Comparison of ENCODE assay signal across 27 mouse cellular contexts in genomic region chr1:179859552-179859902, GRCm38 (mm10). TPM values are rescaled to one million over a fixed set of nuclear protein-coding genes. Genes with fewer than 3 reads are reported as not detected.
A peak's percentile ranks its signal among the peaks of the same experiment; 100 is the strongest.
DNase-seq lines count a peak whose midpoint lies in the region; ATAC-seq and TF ChIP-seq lines count a peak whose summit lies in the region.
"Had no signal": no experiment of that assay in that cellular context is flagged by ENCODE, and none has a peak within 500 bp of the region (broad histone marks: within the 10 kb centered on the region; RNA-seq: fewer than 3 reads in every experiment).

No protein-coding gene starts in this region.

- ATAC-seq in forebrain, embryonic 14.5 days: peak; percentile 37; the same call in 1 of the 2 replicates
- no peak for ATAC-seq in forebrain, embryonic 12.5 days (ENCODE audit: low FRiP score)
- peak; percentile 53; the same call in 1 of the 2 replicates for ATAC-seq in hindbrain, postnatal 0 days
- ATAC-seq in hindbrain, embryonic 12.5 days (ENCODE audit: low FRiP score): no peak
- ATAC-seq in lung, embryonic 16.5 days (ENCODE audit: low read depth): peak; percentile 41; the same call in 1 of the 2 replicates
- ATAC-seq in forebrain, embryonic 15.5 days (replicated peaks): peak; percentile 8; the same call in 1 of the 2 replicates
- no peak for ATAC-seq in CD4-positive, CD25-positive, alpha-beta regulatory T cell, adult 4 months
- ATAC-seq: Patski had no signal

- H3K4me2 ChIP-seq in forebrain, embryonic 14.5 days (ENCODE audit: low read length): no peak overlapping the region
- H3K4me2 ChIP-seq in forebrain, embryonic 12.5 days: no peak overlapping the region
- H3K4me2 ChIP-seq in hindbrain, postnatal 0 days (ENCODE audit: low read depth, low read length): no peak overlapping the region
- H3K4me2 ChIP-seq in hindbrain, embryonic 12.5 days (replicated peaks): no peak overlapping the region
- no peak overlapping the region for H3K4me2 ChIP-seq in lung, embryonic 16.5 days (ENCODE audit: low read depth, low read length)
- no peak overlapping the region for H3K4me2 ChIP-seq in forebrain, embryonic 15.5 days (replicated peaks)
- H3K4me2 ChIP-seq: embryonic facial prominence, embryonic 12.5 days had no signal

- no peak overlapping the region for H3K4me3 ChIP-seq in forebrain, embryonic 14.5 days (ENCODE audit: low read depth, low read length)
- H3K4me3 ChIP-seq in forebrain, embryonic 12.5 days (replicated peaks): no peak overlapping the region
- H3K4me3 ChIP-seq in hindbrain, postnatal 0 days (ENCODE audit: low read length): no peak overlapping the region
- H3K4me3 ChIP-seq in hindbrain, embryonic 12.5 days: no peak overlapping the region
- no peak overlapping the region for H3K4me3 ChIP-seq in lung, embryonic 16.5 days (ENCODE audit: low read length)
- H3K4me3 ChIP-seq in forebrain, embryonic 15.5 days: no peak overlapping the region
- H3K4me3 ChIP-seq: embryonic facial prominence, embryonic 12.5 days; heart, adult 2 months; left cerebral cortex, adult 2 months had no signal

- DNase-seq in forebrain, embryonic 14.5 days (ENCODE audit: low spot score): no peak
- DNase-seq in hindbrain, postnatal 0 days (ENCODE audit: low spot score): no peak
- DNase-seq in lung, postnatal 10 days: no peak
- DNase-seq: gastrocnemius, postnatal 14 days; heart, adult 2 months; left cerebral cortex, postnatal 4 days; liver; lung, adult 2 months; thymus, adult 18-20 months had no signal

- no peaks in the 10 kb centered on the region for H3K9me3 ChIP-seq in forebrain, embryonic 14.5 days (replicated peaks; ENCODE audit: control insufficient read depth, low read length)
- H3K9me3 ChIP-seq in forebrain, embryonic 12.5 days: no peaks in the 10 kb centered on the region
- no peaks in the 10 kb centered on the region for H3K9me3 ChIP-seq in hindbrain, postnatal 0 days (ENCODE audit: low read length)
- no peaks in the 10 kb centered on the region for H3K9me3 ChIP-seq in hindbrain, embryonic 12.5 days (replicated peaks)
- no peaks in the 10 kb centered on the region for H3K9me3 ChIP-seq in lung, embryonic 16.5 days (ENCODE audit: control insufficient read depth, low read length)
- H3K9me3 ChIP-seq in forebrain, embryonic 15.5 days: no peaks in the 10 kb centered on the region
- H3K9me3 ChIP-seq: embryonic facial prominence, embryonic 12.5 days had no signal

- H3K36me3 ChIP-seq in forebrain, embryonic 14.5 days (ENCODE audit: control insufficient read depth, insufficient read depth, low read length): no peaks in the 10 kb centered on the region
- H3K36me3 ChIP-seq in forebrain, embryonic 12.5 days (replicated peaks): no peaks in the 10 kb centered on the region
- no peaks in the 10 kb centered on the region for H3K36me3 ChIP-seq in hindbrain, postnatal 0 days (ENCODE audit: insufficient read depth, low read length)
- H3K36me3 ChIP-seq in hindbrain, embryonic 12.5 days: no peaks in the 10 kb centered on the region
- no peaks in the 10 kb centered on the region for H3K36me3 ChIP-seq in lung, embryonic 16.5 days (ENCODE audit: control insufficient read depth, insufficient read depth, low read length)
- no peaks in the 10 kb centered on the region for H3K36me3 ChIP-seq in forebrain, embryonic 15.5 days
- H3K36me3 ChIP-seq: embryonic facial prominence, embryonic 12.5 days had no signal

- H3K27me3 ChIP-seq in forebrain, embryonic 14.5 days (replicated peaks; ENCODE audit: control insufficient read depth, insufficient read depth, low read length): no peaks in the 10 kb centered on the region
- H3K27me3 ChIP-seq in forebrain, embryonic 12.5 days: no peaks in the 10 kb centered on the region
- no peaks in the 10 kb centered on the region for H3K27me3 ChIP-seq in hindbrain, postnatal 0 days (ENCODE audit: insufficient read depth, low read length)
- H3K27me3 ChIP-seq in hindbrain, embryonic 12.5 days: no peaks in the 10 kb centered on the region
- H3K27me3 ChIP-seq in lung, embryonic 16.5 days (ENCODE audit: control insufficient read depth, insufficient read depth, low read depth, low read length): no peaks in the 10 kb centered on the region
- H3K27me3 ChIP-seq in forebrain, embryonic 15.5 days: no peaks in the 10 kb centered on the region
- H3K27me3 ChIP-seq: embryonic facial prominence, embryonic 12.5 days; Patski had no signal

- TF ChIP-seq CTCF in hindbrain, postnatal 0 days (IDR thresholded peaks at IDR 0.05; ENCODE audit: low read depth): no peak

- no peak overlapping the region for H3K9ac ChIP-seq in forebrain, embryonic 14.5 days (ENCODE audit: low read length)
- no peak overlapping the region for H3K9ac ChIP-seq in forebrain, embryonic 12.5 days
- H3K9ac ChIP-seq in hindbrain, postnatal 0 days (replicated peaks; ENCODE audit: low read length): no peak overlapping the region
- no peak overlapping the region for H3K9ac ChIP-seq in hindbrain, embryonic 12.5 days
- H3K9ac ChIP-seq in lung, embryonic 16.5 days (ENCODE audit: low read length): no peak overlapping the region
- no peak overlapping the region for H3K9ac ChIP-seq in forebrain, embryonic 15.5 days (replicated peaks)
- H3K9ac ChIP-seq: embryonic facial prominence, embryonic 12.5 days had no signal

- no peak overlapping the region for H3K27ac ChIP-seq in forebrain, embryonic 14.5 days (ENCODE audit: low read depth, low read length)
- H3K27ac ChIP-seq in forebrain, embryonic 12.5 days: no peak overlapping the region
- no peak overlapping the region for H3K27ac ChIP-seq in hindbrain, postnatal 0 days
- H3K27ac ChIP-seq in hindbrain, embryonic 12.5 days: no peak overlapping the region
- no peak overlapping the region for H3K27ac ChIP-seq in lung, embryonic 16.5 days (ENCODE audit: low read length)
- H3K27ac ChIP-seq in forebrain, embryonic 15.5 days (replicated peaks): no peak overlapping the region
- H3K27ac ChIP-seq: embryonic facial prominence, embryonic 12.5 days; heart, adult 2 months; kidney, postnatal 0 days; left cerebral cortex, adult 2 months; macrophage had no signal

- whole genome bisulfite sequencing in forebrain, embryonic 14.5 days: 83% methylated on average over 8 of the region's 8 CpGs
- WGBS in forebrain, embryonic 12.5 days: 80% methylated on average over 8 of the region's 8 CpGs
- WGBS in hindbrain, postnatal 0 days: 81% methylated on average over 8 of the region's 8 CpGs
- 78% methylated on average over 8 of the region's 8 CpGs for WGBS in hindbrain, embryonic 12.5 days
- 71% methylated on average over 8 of the region's 8 CpGs for WGBS in lung, embryonic 16.5 days
- 80% methylated on average over 8 of the region's 8 CpGs for WGBS in forebrain, embryonic 15.5 days

- no peaks in the 10 kb centered on the region for H3K4me1 ChIP-seq in forebrain, embryonic 14.5 days (ENCODE audit: control insufficient read depth, insufficient read depth, low read length)
- peaks cover 6% of the 10 kb centered on the region; the same call in 1 of the 2 replicates for H3K4me1 ChIP-seq in forebrain, embryonic 12.5 days
- H3K4me1 ChIP-seq in hindbrain, postnatal 0 days (ENCODE audit: insufficient read depth, low read length): no peaks in the 10 kb centered on the region
- no peaks in the 10 kb centered on the region for H3K4me1 ChIP-seq in hindbrain, embryonic 12.5 days
- H3K4me1 ChIP-seq in lung, embryonic 16.5 days (replicated peaks; ENCODE audit: control insufficient read depth, insufficient read depth, low read length): no peaks in the 10 kb centered on the region
- H3K4me1 ChIP-seq in forebrain, embryonic 15.5 days: no peaks in the 10 kb centered on the region
- H3K4me1 ChIP-seq: embryonic facial prominence, embryonic 12.5 days had no signal

RNA-seq across cellular contexts. Expression of gene Ahctf1, which starts 56.0 kb away (rescaled TPM):
- 17.1 and 20.6 TPM in 2 replicates for polyA plus RNA-seq in forebrain, embryonic 14.5 days (2014; fragmentation: Nextera tagmentation; extraction: Ambion mirVana)
- 31.4 and 32.9 TPM in 2 replicates for polyA plus RNA-seq in forebrain, embryonic 12.5 days (2016; fragmentation: Nextera tagmentation; extraction: Ambion mirVana)
- 16.3 and 18.5 TPM in 2 replicates for total RNA-seq in hindbrain, postnatal 0 days (2014; rRNA removed)
- polyA plus RNA-seq in hindbrain, postnatal 0 days (2015; fragmentation: Nextera tagmentation; extraction: Ambion mirVana): 9.6 and 9.9 TPM in 2 replicates
- polyA plus RNA-seq in hindbrain, embryonic 12.5 days (2016; fragmentation: Nextera tagmentation; extraction: Ambion mirVana): 29.9 and 33.9 TPM in 2 replicates
- 17.7 and 19.6 TPM in 2 replicates for polyA plus RNA-seq in lung, embryonic 16.5 days (2015; fragmentation: Nextera tagmentation; extraction: Ambion mirVana)
- 19.8 and 22.2 TPM in 2 replicates for polyA plus RNA-seq in forebrain, embryonic 15.5 days (2015; fragmentation: Nextera tagmentation; extraction: Ambion mirVana)
- polyA plus RNA-seq in CD4-positive, CD25-positive, alpha-beta regulatory T cell, adult 4 months (2017; shearing (Covaris generic)): 10 to 100 TPM; 24.3 to 25.5 TPM

RNA-seq across cellular contexts. Expression of gene Gm10518, which starts 56.4 kb away (rescaled TPM):
- polyA plus RNA-seq in forebrain, embryonic 14.5 days (2014; fragmentation: Nextera tagmentation; extraction: Ambion mirVana): not detected in 2 replicates
- polyA plus RNA-seq in forebrain, embryonic 12.5 days (2016; fragmentation: Nextera tagmentation; extraction: Ambion mirVana): 0.18 and 0.36 TPM in 2 replicates
- total RNA-seq in hindbrain, postnatal 0 days (2014; rRNA removed): 0.89 TPM in 1 of 2 replicates, not detected in the other
- polyA plus RNA-seq in hindbrain, postnatal 0 days (2015; fragmentation: Nextera tagmentation; extraction: Ambion mirVana): 0.11 TPM in 1 of 2 replicates, not detected in the other
- 0.21 TPM in 1 of 2 replicates, not detected in the other for polyA plus RNA-seq in hindbrain, embryonic 12.5 days (2016; fragmentation: Nextera tagmentation; extraction: Ambion mirVana)
- polyA plus RNA-seq in lung, embryonic 16.5 days (2015; fragmentation: Nextera tagmentation; extraction: Ambion mirVana): not detected in 2 replicates
- polyA plus RNA-seq in forebrain, embryonic 15.5 days (2015; fragmentation: Nextera tagmentation; extraction: Ambion mirVana): 0.29 TPM in 1 of 2 replicates, not detected in the other
- not detected for polyA plus RNA-seq in CD4-positive, CD25-positive, alpha-beta regulatory T cell, adult 4 months (2017; shearing (Covaris generic))
- total RNA-seq: adrenal gland, adult 18-20 months; gastrocnemius, postnatal 14 days; heart, adult 2 months; heart, postnatal 25 days; layer of hippocampus, postnatal 10 days had no signal
- polyA plus RNA-seq: cortical plate, adult 2 months; embryonic facial prominence, embryonic 12.5 days; erythroblast, embryonic 14.5 days; heart, adult 2 months; intestine, postnatal 0 days; kidney, postnatal 0 days; lung, adult 2 months; macrophage; small intestine, adult 2 months; stomach, embryonic 16.5 days had no signal

Comparison
In these comparisons a context has a peak if more than half of its experiments do, and no peak if none do; other contexts are left out.
1. ATAC-seq: peak in forebrain, embryonic 14.5 days (single experiment), hindbrain, postnatal 0 days (single experiment), lung, embryonic 16.5 days (single experiment) and forebrain, embryonic 15.5 days (single experiment); none in forebrain, embryonic 12.5 days (single experiment), hindbrain, embryonic 12.5 days (single experiment) and CD4-positive, CD25-positive, alpha-beta regulatory T cell, adult 4 months (single experiment).